Mouse (Mus musculus): ENCODE data around the gene Nup107. TPM values are rescaled to one million over a fixed set of nuclear protein-coding genes. Genes with fewer than 3 reads are reported as not detected.
"Not testable (repeated sequence)": the region's sequence is repeated elsewhere in the genome, so short reads cannot be mapped to it uniquely, and the experiment has no call there.

Gene Nup107
- polyA plus RNA-seq, 1 experiment from 2014 or later: 33.7 TPM

DNA sequence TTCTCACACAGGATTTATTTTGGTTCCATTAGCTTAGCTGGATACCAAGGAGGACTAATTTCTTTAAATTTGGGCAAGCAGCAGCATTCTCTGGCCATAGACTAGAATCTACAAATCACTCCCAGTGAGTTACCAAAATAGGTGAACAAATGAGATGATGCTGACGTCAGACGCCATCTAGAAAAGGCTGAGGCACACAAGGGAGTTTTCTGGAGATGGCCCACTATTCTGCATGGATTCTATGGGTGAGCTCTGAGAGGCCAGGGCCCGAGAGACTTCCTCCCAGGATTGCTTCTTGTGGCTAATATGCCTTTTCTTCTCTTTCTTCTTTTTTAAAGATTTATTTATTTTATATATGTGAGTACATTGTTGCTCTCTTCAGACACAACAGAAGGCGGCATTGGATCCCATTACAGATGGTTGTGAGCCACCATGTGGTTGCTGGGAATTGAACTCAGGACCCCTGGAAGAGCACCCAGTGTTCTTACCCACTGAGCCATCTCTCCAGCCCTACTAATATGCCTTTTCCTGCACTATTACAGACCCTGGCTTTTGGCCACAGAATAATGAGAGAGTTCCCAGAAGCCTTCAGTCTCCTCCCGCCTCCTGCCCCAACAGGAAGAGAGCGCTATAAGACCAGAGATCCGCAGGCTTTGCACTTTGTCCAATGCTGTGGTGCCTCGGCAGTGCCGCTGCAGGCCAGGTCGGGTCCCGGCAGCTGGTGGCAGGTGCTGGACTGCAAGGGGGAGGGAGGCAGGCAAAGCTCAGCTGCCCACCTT, 27.2 kb downstream of the Nup107 start:
- Histone ChIP-seq H3K4me1 (no peaks in the 10 kb centered on the region), H3K27ac (no peak overlapping the region), H3K36me3 (replicated peaks) (peaks cover 28% of the 10 kb centered on the region; the same call in 1 of the 2 replicates), H3K4me3 (no peak overlapping the region), H3K9me3 (no peaks in the 10 kb centered on the region), H3K27me3 (replicated peaks) (no peaks in the 10 kb centered on the region), H3K4me2 (no peak overlapping the region), H3K9ac (no peak overlapping the region)
- 93% methylated on average over 11 of the region's 11 CpGs for WGBS
- ATAC-seq (replicated peaks): no peak

GRCm38 (mm10) chr10:117764598-117764997, 27.9 kb downstream of the Nup107 start:
- no peak overlapping the region for H3K4me3 ChIP-seq
- no peak overlapping the region for H3K27ac ChIP-seq
- 86% methylated on average over 6 of the region's 6 CpGs for WGBS
- H3K9ac ChIP-seq: no peak overlapping the region
- H3K9me3 ChIP-seq: no peaks in the 10 kb centered on the region
- no peak overlapping the region for H3K4me2 ChIP-seq
- ATAC-seq (replicated peaks): no peak
- H3K27me3 ChIP-seq (replicated peaks): no peaks in the 10 kb centered on the region
- no peaks in the 10 kb centered on the region for H3K4me1 ChIP-seq
- H3K36me3 ChIP-seq (replicated peaks): peaks cover 31% of the 10 kb centered on the region; the same call in 1 of the 2 replicates

DNA sequence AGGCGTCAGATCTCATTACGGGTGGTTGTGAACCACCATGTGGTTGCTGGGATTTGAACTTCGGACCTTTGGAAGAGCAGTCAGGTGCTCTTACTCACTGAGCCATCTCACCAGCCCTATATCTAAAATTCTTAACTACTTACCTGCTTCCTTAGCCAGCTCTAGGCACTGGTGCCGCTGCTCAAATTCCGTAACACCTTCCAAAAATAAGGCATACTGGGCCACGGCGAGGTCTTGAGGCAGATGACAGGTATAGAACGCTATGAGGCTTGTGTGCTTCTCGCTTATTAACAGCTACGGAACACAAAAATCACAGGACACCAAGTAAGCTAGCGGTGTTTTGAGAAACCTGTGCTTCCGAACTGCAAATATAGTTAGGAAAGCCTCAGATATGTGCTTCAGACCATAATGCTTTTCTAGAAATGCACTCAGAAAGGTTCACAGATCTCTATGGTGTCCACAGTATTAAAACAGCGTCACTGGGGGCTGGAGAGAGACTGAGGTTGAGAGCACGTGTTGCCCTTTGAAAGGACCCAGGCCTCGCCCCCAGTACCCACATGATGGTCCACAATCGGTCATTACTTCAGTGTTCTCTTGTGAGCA, 28.8 kb downstream of the Nup107 start:
- H3K4me3 ChIP-seq: no peak overlapping the region
- no peak for ATAC-seq (replicated peaks)
- no peaks in the 10 kb centered on the region for H3K27me3 ChIP-seq (replicated peaks)
- no peak overlapping the region for H3K27ac ChIP-seq
- no peak overlapping the region for H3K9ac ChIP-seq
- H3K36me3 ChIP-seq (replicated peaks): peaks cover 35% of the 10 kb centered on the region; the same call in 1 of the 2 replicates
- no peaks in the 10 kb centered on the region for H3K4me1 ChIP-seq
- 95% methylated on average over 16 of the region's 16 CpGs for WGBS
- no peak overlapping the region for H3K4me2 ChIP-seq
- no peaks in the 10 kb centered on the region for H3K9me3 ChIP-seq

- Histone ChIP-seq H3K4me3 (no peak overlapping the region), H3K4me1 (no peaks in the 10 kb centered on the region), H3K4me2 (no peak overlapping the region), H3K27ac (no peak overlapping the region), H3K36me3 (replicated peaks) (peaks cover 40% of the 10 kb centered on the region; the same call in 1 of the 2 replicates), H3K9me3 (no peaks in the 10 kb centered on the region), H3K9ac (no peak overlapping the region), H3K27me3 (replicated peaks) (no peaks in the 10 kb centered on the region)
- 95% methylated on average over 12 of the region's 12 CpGs for WGBS
- ATAC-seq (replicated peaks): no peak
Observed at GRCm38 (mm10) chr10:117762966-117763365, 29.5 kb downstream of the Nup107 start.

DNA sequence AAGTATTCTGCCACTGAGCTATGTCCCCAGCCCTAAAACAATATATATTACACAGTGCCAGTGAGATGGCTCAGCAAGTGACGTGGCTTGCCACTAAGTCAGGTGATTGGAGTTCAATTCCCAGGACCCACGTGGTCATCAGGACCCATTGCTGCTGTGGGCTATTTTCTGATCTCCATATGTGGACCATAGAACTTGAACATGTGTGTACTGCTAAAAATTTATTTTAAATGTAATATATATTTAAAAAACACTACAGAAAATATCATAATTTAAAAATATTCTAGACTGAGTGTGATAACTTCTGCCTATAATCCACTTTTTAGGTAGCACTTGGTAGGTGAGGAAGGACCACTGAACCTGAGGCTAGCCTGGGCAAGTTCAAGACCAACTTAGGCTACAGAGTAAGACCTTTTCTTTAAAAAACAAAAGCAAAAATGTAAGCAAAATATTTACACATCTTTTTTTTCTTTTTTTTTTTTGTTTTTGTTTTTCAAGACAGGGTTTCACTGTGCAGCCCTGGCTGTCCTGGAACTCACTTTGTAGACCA, 30.1 kb downstream of the Nup107 start:
- no peak overlapping the region for H3K9ac ChIP-seq
- H3K27ac ChIP-seq: no peak overlapping the region
- H3K9me3 ChIP-seq: no peaks in the 10 kb centered on the region
- H3K4me1 ChIP-seq: no peaks in the 10 kb centered on the region
- no peak for ATAC-seq (replicated peaks)
- H3K27me3 ChIP-seq (replicated peaks): no peaks in the 10 kb centered on the region
- 88% methylated on average over 2 of the region's 2 CpGs for whole genome bisulfite sequencing
- H3K4me2 ChIP-seq: no peak overlapping the region
- no peak overlapping the region for H3K4me3 ChIP-seq
- peaks cover 40% of the 10 kb centered on the region; the same call in 1 of the 2 replicates for H3K36me3 ChIP-seq (replicated peaks)

- H3K4me2 ChIP-seq: no peak overlapping the region
- H3K36me3 ChIP-seq (replicated peaks): peaks cover 42% of the 10 kb centered on the region; the same call in 1 of the 2 replicates
- ATAC-seq (replicated peaks): no peak
- no peak overlapping the region for H3K4me3 ChIP-seq
- no peaks in the 10 kb centered on the region for H3K4me1 ChIP-seq
- H3K9ac ChIP-seq: no peak overlapping the region
- no peaks in the 10 kb centered on the region for H3K9me3 ChIP-seq
- H3K27ac ChIP-seq: no peak overlapping the region
- 91% methylated on average over 6 of the region's 6 CpGs for WGBS
- no peaks in the 10 kb centered on the region for H3K27me3 ChIP-seq (replicated peaks)
Observed at GRCm38 (mm10) chr10:117761551-117761950, 31.0 kb downstream of the Nup107 start.

- no peaks in the 10 kb centered on the region for H3K27me3 ChIP-seq (replicated peaks)
- H3K9me3 ChIP-seq: no peaks in the 10 kb centered on the region
- no peak for ATAC-seq (replicated peaks)
- H3K4me3 ChIP-seq: no peak overlapping the region
- no peak overlapping the region for H3K9ac ChIP-seq
- 96% methylated on average over 9 of the region's 9 CpGs for WGBS
- no peak overlapping the region for H3K27ac ChIP-seq
- peaks cover 41% of the 10 kb centered on the region; the same call in 1 of the 2 replicates for H3K36me3 ChIP-seq (replicated peaks)
- no peak overlapping the region for H3K4me2 ChIP-seq
- H3K4me1 ChIP-seq: no peaks in the 10 kb centered on the region
Observed at GRCm38 (mm10) chr10:117760831-117761335, 31.6 kb downstream of the Nup107 start.

DNA sequence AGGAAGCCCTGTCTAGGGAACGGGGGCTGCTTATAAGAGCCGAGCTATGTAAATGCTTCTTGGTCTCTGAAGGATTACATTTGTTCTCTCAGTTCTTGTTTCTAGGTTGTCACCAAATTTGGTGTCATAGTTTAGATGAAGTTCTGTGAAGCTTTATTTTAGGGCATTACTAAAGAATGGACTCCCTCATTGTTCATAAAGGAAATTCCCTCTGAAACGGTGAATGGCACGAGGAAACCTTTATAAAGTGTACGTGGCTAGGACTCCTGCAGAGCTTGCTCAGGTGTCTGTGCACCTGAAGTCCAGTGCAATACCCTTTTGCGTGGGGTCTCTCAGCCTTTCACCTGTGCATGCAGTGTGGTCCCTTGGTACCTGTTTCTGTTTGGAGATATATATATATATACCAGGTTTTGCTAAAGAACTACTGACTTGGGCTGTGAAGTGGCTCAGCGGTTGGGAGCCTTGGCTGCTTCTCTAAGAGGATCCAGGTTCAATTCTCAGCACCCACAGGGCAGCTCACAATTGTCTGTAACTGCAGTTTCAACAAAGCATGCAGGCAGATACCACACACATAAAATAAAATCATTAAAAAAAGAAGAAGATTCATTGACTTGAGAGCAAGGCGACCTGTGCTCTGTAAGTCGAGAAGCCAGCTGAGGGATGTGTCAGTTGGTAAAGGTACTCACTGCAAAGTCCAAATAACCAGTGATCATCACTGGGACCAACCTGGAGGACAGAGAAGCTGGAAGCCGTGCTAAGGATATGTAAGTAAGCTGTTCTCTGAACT, 32.5 kb downstream of the Nup107 start:
- no peaks in the 10 kb centered on the region for H3K27me3 ChIP-seq (replicated peaks)
- H3K9me3 ChIP-seq: no peaks in the 10 kb centered on the region
- peaks cover 40% of the 10 kb centered on the region for H3K36me3 ChIP-seq (replicated peaks)
- 96% methylated on average over 10 of the region's 10 CpGs for WGBS
- no peak overlapping the region for H3K4me3 ChIP-seq
- ATAC-seq (replicated peaks): no peak
- H3K4me2 ChIP-seq: no peak overlapping the region
- H3K4me1 ChIP-seq: no peaks in the 10 kb centered on the region
- H3K9ac ChIP-seq: no peak overlapping the region
- no peak overlapping the region for H3K27ac ChIP-seq

DNA sequence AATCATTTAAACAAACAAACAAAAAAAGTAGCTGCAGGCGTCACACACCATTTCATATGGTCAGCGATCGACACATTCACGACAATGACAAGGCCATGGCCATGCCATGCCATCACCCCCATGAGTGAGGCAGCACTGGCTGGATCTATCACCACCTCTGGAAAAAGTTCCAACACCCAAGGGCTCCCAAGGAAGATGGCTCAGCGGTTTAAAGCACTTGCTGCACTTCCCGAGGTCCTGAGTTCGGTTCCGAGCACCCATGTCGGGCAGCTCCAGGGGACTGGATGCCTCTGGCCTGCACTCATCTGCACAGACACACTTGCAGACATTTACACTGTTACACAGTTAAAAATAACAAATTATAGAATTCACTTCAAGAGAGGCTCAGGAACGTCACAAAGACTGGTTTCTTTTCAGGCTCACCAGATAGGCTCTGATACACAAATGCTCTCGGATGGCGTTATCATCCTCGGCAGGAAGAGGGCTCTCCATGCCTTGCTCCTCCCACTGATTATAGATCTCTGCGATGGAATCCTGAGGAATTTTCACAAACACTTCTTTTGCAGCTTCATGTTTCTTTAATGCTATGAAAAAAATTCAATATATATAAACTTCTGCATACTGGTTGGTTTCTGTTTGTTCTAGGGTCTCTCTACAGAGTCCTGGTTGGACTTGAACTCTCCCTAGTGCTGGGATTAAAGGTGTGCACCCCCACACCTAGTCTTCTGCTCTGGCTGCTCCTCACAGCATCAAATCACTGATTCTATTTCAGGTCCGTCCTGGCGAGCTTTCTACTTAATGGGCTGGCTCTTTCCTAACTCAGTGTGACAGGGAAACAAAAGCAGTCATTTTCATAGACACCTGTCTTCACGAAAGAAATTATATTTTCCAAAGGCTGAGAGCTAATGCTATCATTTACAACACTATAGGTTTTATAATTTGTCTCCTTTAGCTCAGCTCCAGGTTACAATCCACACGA, 33.5 kb downstream of the Nup107 start:
- no peak overlapping the region for H3K4me2 ChIP-seq
- no peaks in the 10 kb centered on the region for H3K27me3 ChIP-seq (replicated peaks)
- WGBS: 91% methylated on average over 18 of the region's 18 CpGs
- H3K4me3 ChIP-seq: no peak overlapping the region
- H3K4me1 ChIP-seq: no peaks in the 10 kb centered on the region
- no peak overlapping the region for H3K27ac ChIP-seq
- no peaks in the 10 kb centered on the region for H3K9me3 ChIP-seq
- ATAC-seq (replicated peaks): no peak
- no peak overlapping the region; the same call in 1 of the 2 replicates for H3K9ac ChIP-seq
- peaks cover 40% of the 10 kb centered on the region for H3K36me3 ChIP-seq (replicated peaks)

DNA sequence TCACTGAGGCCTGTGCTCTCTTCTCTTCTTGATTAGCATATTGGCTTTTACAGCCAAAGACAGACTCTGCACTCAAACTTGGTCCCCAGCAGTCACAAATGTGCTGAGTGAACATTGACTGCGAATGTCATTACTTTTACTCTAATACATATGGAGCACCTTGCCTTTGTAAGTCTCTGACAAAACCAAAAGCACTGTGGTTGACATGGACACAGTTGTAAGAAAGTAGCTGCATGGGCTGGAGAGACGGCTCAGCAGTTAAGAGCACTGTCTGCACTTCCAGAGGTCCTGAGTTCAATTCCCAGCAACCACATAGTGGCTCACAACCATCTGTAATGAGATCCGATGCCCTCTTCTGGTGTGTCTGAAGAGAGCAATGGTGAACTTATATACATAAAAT, 34.2 kb downstream of the Nup107 start:
- H3K9ac ChIP-seq; H3K4me3 ChIP-seq; H3K4me1 ChIP-seq; H3K27ac ChIP-seq; H3K4me2 ChIP-seq; H3K27me3 ChIP-seq (replicated peaks); H3K9me3 ChIP-seq; ATAC-seq (replicated peaks): not testable (repeated sequence)
- H3K36me3 ChIP-seq (replicated peaks): peaks cover 35% of the 10 kb centered on the region
- 93% methylated on average over 3 of the region's 3 CpGs for WGBS

DNA sequence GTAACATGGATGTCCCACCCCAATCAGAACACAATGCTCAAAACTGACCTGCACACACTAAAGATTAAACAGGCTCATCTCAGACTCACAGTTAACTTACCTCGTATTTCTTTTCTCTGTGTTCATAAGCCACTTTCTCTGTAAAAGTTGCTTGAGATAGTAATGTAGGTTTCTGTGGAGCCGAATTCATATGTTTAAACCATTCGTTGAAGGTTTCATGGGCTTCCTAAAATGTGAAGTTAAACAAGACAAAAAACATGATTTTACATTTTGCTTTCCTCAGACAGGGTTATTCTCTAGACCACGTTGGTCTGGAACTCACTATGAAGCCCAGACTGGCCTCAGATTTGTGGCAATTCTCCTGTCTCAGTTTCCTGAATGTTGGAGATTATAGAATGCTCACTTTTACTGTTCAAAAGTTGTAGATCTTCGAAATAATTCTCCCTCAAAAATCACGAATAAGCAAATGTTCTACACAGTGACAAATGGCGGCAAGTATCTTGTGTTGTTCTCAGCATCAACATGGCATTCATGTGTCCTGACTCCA, 34.6 kb downstream of the Nup107 start:
- Histone ChIP-seq H3K27me3 (replicated peaks) (no peaks in the 10 kb centered on the region), H3K27ac (no peak overlapping the region), H3K4me2 (no peak overlapping the region), H3K9me3 (no peaks in the 10 kb centered on the region), H3K4me1 (no peaks in the 10 kb centered on the region), H3K36me3 (replicated peaks) (peaks cover 32% of the 10 kb centered on the region), H3K9ac (no peak overlapping the region), H3K4me3 (no peak overlapping the region)
- no peak for ATAC-seq (replicated peaks)
- 94% methylated on average over 7 of the region's 7 CpGs for WGBS
